In the genomic region with DNA sequence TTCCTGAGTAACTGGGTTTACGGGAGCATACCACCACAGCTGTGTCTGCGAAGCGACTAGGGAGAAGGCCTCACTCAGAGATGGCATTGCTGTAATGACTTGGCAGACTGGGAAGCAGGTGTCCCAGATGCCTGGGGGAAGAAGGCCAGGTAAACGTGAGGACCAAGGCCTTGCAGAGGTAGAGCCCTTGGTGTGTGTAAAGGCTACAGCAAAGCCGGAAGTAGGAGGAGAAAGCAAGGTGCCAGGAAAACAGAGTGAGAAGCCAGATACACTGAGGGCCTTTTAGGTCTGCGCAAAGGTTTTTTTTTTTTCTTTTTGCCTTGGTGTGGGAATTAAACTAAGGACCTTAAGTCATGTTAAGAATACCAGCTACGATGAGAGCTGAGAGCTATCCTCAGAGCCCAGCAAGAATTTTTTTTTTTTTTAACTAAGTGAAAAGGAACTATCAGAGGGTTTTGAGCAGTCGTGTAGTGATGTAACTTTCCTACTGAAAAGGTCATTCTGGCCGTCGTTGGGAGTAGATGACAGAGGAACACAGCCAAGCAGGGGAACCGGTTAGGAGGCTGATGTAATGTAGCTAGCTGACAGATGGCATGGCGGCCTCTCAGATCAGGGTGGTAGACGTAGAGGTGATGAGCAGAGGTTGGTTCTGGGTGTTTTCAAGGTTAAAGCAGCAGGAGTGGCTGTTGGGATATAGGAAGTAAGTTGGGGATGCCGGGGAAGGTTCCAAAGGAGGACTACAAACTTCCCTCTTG, we compare ENCODE assay signal across 21 mouse cellular contexts. TPM values are rescaled to one million over a fixed set of nuclear protein-coding genes. Genes with fewer than 3 reads are reported as not detected.
DNase-seq lines count a peak whose midpoint lies in the region; ATAC-seq and TF ChIP-seq lines count a peak whose summit lies in the region.
"Had no signal": no experiment of that assay in that cellular context is flagged by ENCODE, and none has a peak within 500 bp of the region (broad histone marks: within the 10 kb centered on the region; RNA-seq: fewer than 3 reads in every experiment).

No protein-coding gene starts in this region.

- H3K36me3 ChIP-seq in heart, postnatal 0 days (replicated peaks; ENCODE audit: control insufficient read depth, insufficient read depth, low read length) = peaks cover 67% of the 10 kb centered on the region
- H3K36me3 ChIP-seq in intestine, embryonic 15.5 days = peaks cover 31% of the 10 kb centered on the region

- H3K4me3 ChIP-seq in heart, postnatal 0 days (ENCODE audit: low read depth, low read length) = no peak overlapping the region
- H3K4me3 ChIP-seq in brown adipose tissue, adult 24 weeks (ENCODE audit: insufficient read depth, low read depth, low read length) = no peak overlapping the region
- H3K4me3 ChIP-seq in intestine, embryonic 15.5 days (replicated peaks) = no peak overlapping the region
- H3K4me3 ChIP-seq: embryonic facial prominence, embryonic 13.5 days; forebrain, embryonic 15.5 days; hindbrain, embryonic 12.5 days; liver, embryonic 15.5 days; neural tube, embryonic 12.5 days had no signal

- no peak overlapping the region for H3K4me2 ChIP-seq in heart, postnatal 0 days (ENCODE audit: low read depth, low read length)
- no peak overlapping the region for H3K4me2 ChIP-seq in intestine, embryonic 15.5 days (replicated peaks)
- H3K4me2 ChIP-seq: embryonic facial prominence, embryonic 13.5 days; forebrain, embryonic 15.5 days; hindbrain, embryonic 12.5 days; liver, embryonic 15.5 days; midbrain, embryonic 11.5 days; neural tube, embryonic 12.5 days had no signal

- ATAC-seq in heart, postnatal 0 days (ENCODE audit: insufficient read depth, low read depth) = no peak
- peak; percentile 67 for ATAC-seq in monocyte, adult 5-6 weeks (replicated peaks; ENCODE audit: insufficient number of reproducible peaks, low FRiP score, low TSS enrichment, poor library complexity, severe bottlenecking)
- no peak for ATAC-seq in intestine, embryonic 15.5 days
- ATAC-seq: forebrain, embryonic 15.5 days; inflammation-experienced regulatory T-cells, adult 6 months had no signal

- H3K27ac ChIP-seq in heart, postnatal 0 days (ENCODE audit: low read depth) = peak overlapping the region; percentile 53; the same call in 1 of the 2 replicates
- H3K27ac ChIP-seq in brown adipose tissue, adult 24 weeks (replicated peaks; ENCODE audit: low read depth, low read length) = peak overlapping the region; percentile 82
- no peak overlapping the region for H3K27ac ChIP-seq in intestine, embryonic 15.5 days
- H3K27ac ChIP-seq: embryonic facial prominence, embryonic 13.5 days; forebrain, embryonic 15.5 days; hindbrain, embryonic 12.5 days; liver, embryonic 15.5 days; neural tube, embryonic 12.5 days had no signal

- WGBS in heart, postnatal 0 days = 64% methylated on average over 14 of the region's 14 CpGs
- 81% methylated on average over 14 of the region's 14 CpGs for WGBS in intestine, embryonic 15.5 days

- no peak for DNase-seq in heart, postnatal 0 days (ENCODE audit: low spot score)
- DNase-seq in heart, adult 18-20 months = no peak
- DNase-seq in lung, postnatal 36 days = peak; percentile 32
- DNase-seq in lung, postnatal 4 days = no peak
- DNase-seq: cerebellum, adult 11 months; cerebellum, postnatal 14 days; kidney, adult 9 months; kidney, postnatal 36 days; lung, postnatal 10 days; right cerebral cortex, adult 18-20 months; thymus, postnatal 36 days had no signal

- peaks cover 16% of the 10 kb centered on the region for H3K4me1 ChIP-seq in heart, postnatal 0 days (ENCODE audit: control insufficient read depth, insufficient read depth)
- peaks cover 23% of the 10 kb centered on the region for H3K4me1 ChIP-seq in brown adipose tissue, adult 24 weeks (ENCODE audit: control insufficient read depth, insufficient read depth, insufficient read length, low read length)
- H3K4me1 ChIP-seq in intestine, embryonic 15.5 days (replicated peaks) = peaks cover 27% of the 10 kb centered on the region

- H3K9ac ChIP-seq in heart, postnatal 0 days (replicated peaks; ENCODE audit: low read depth, low read length) = no peak overlapping the region
- H3K9ac ChIP-seq in intestine, embryonic 15.5 days = no peak overlapping the region
- H3K9ac ChIP-seq: embryonic facial prominence, embryonic 13.5 days; forebrain, embryonic 15.5 days; hindbrain, embryonic 12.5 days; liver, embryonic 15.5 days; neural tube, embryonic 12.5 days had no signal

- H3K9me3 ChIP-seq in heart, postnatal 0 days (replicated peaks; ENCODE audit: control insufficient read depth, low read length) = no peaks in the 10 kb centered on the region
- no peaks in the 10 kb centered on the region for H3K9me3 ChIP-seq in intestine, embryonic 15.5 days
- H3K9me3 ChIP-seq: embryonic facial prominence, embryonic 13.5 days; forebrain, embryonic 15.5 days; hindbrain, embryonic 12.5 days; liver, embryonic 15.5 days; neural tube, embryonic 12.5 days had no signal

- TF ChIP-seq EP300 in heart, postnatal 0 days (IDR thresholded peaks at IDR 0.05; ENCODE audit: low read depth) = no peak

- TF ChIP-seq CTCF in heart, postnatal 0 days (IDR thresholded peaks at IDR 0.05; ENCODE audit: low read depth) = no peak

- H3K27me3 ChIP-seq in heart, postnatal 0 days (ENCODE audit: control insufficient read depth, insufficient read depth, low read length) = no peaks in the 10 kb centered on the region
- no peaks in the 10 kb centered on the region for H3K27me3 ChIP-seq in intestine, embryonic 15.5 days (replicated peaks)
- H3K27me3 ChIP-seq: liver, embryonic 15.5 days had no signal

RNA-seq across cellular contexts. Expression of a gene that starts 8.9 kb away (rescaled TPM):
- 127 and 143 TPM in 2 replicates for total RNA-seq in heart, postnatal 0 days (2014; rRNA removed; ENCODE audit: low replicate concordance)
- 40.4 and 45.2 TPM in 2 replicates for polyA plus RNA-seq in heart, postnatal 0 days (2015; fragmentation: Nextera tagmentation; extraction: Ambion mirVana)
- total RNA-seq in heart, adult 18-20 months (2021) = 10 to 100 TPM; 87.2 to 96.1 TPM
- 65.7 and 72.5 TPM in 2 replicates for polyA plus RNA-seq in brown adipose tissue, adult 24 weeks (2012; ENCODE audit: insufficient read depth, insufficient read length, missing spikeins)
- total RNA-seq in monocyte, adult 5-6 weeks (2017) = 93.0 to 115 TPM (median 97.0 TPM) in 3 replicates
- 48.6 and 50.0 TPM in 2 replicates for polyA plus RNA-seq in intestine, embryonic 15.5 days (2015; fragmentation: Nextera tagmentation; extraction: Ambion mirVana)

RNA-seq across cellular contexts. Expression of a gene that starts 19.9 kb away (rescaled TPM):
- total RNA-seq in heart, postnatal 0 days (2014; rRNA removed; ENCODE audit: low replicate concordance) = 57.0 and 74.0 TPM in 2 replicates
- 70.8 and 88.4 TPM in 2 replicates for polyA plus RNA-seq in heart, postnatal 0 days (2015; fragmentation: Nextera tagmentation; extraction: Ambion mirVana)
- 10 to 100 TPM; 83.6 to 87.8 TPM for total RNA-seq in heart, adult 18-20 months (2021)
- 56.9 and 64.4 TPM in 2 replicates for polyA plus RNA-seq in brown adipose tissue, adult 24 weeks (2012; ENCODE audit: insufficient read depth, insufficient read length, missing spikeins)
- 101 to 126 TPM (median 121 TPM) in 3 replicates for total RNA-seq in monocyte, adult 5-6 weeks (2017)
- polyA plus RNA-seq in intestine, embryonic 15.5 days (2015; fragmentation: Nextera tagmentation; extraction: Ambion mirVana) = 105 and 109 TPM in 2 replicates

RNA-seq across cellular contexts. Expression of a gene that starts 28.4 kb away (rescaled TPM):
- total RNA-seq in heart, postnatal 0 days (2014; rRNA removed; ENCODE audit: low replicate concordance) = 55.9 and 64.6 TPM in 2 replicates
- 28.7 and 29.2 TPM in 2 replicates for polyA plus RNA-seq in heart, postnatal 0 days (2015; fragmentation: Nextera tagmentation; extraction: Ambion mirVana)
- total RNA-seq in heart, adult 18-20 months (2021) = 10 to 100 TPM; 24.1 to 28.3 TPM
- 19.1 and 24.1 TPM in 2 replicates for polyA plus RNA-seq in brown adipose tissue, adult 24 weeks (2012; ENCODE audit: insufficient read depth, insufficient read length, missing spikeins)
- total RNA-seq in monocyte, adult 5-6 weeks (2017) = 68.4 to 82.5 TPM (median 80.2 TPM) in 3 replicates
- polyA plus RNA-seq in intestine, embryonic 15.5 days (2015; fragmentation: Nextera tagmentation; extraction: Ambion mirVana) = 17.6 and 19.4 TPM in 2 replicates
